In genomic region chr6:31838588-31838987, GRCm38 (mm10) we compare ENCODE assay signal across 9 mouse cellular contexts.
A peak's percentile ranks its signal among the peaks of the same experiment; 100 is the strongest.
DNase-seq lines count a peak whose midpoint lies in the region; ATAC-seq and TF ChIP-seq lines count a peak whose summit lies in the region.
"Had no signal": no experiment of that assay in that cellular context is flagged by ENCODE, and none has a peak within 500 bp of the region (broad histone marks: within the 10 kb centered on the region; RNA-seq: fewer than 3 reads in every experiment).

No protein-coding gene starts in this region.

- H3K4me3 ChIP-seq in liver, adult 2 months (ENCODE audit: insufficient read depth, low read depth, low read length) = no peak overlapping the region
- H3K4me3 ChIP-seq in liver, embryonic 12.5 days = no peak overlapping the region
- no peak overlapping the region for H3K4me3 ChIP-seq in testis, adult 2 months (ENCODE audit: control insufficient read depth, low read depth, low read length)

- TF ChIP-seq CTCF in liver, adult 2 months (IDR thresholded peaks at IDR 0.05; ENCODE audit: low read depth, low read length) = peak; percentile 37; the same call in 1 of the 2 replicates
- TF ChIP-seq CTCF in brain, embryonic 14.5 days (IDR thresholded peaks at IDR 0.05; ENCODE audit: borderline replicate concordance, extremely low read depth, insufficient read depth, insufficient read length) = peak; percentile 47; the same call in 1 of the 2 replicates
- peak; percentile 44; the same call in 1 of the 2 replicates for TF ChIP-seq CTCF in testis, adult 2 months (IDR thresholded peaks at IDR 0.05; ENCODE audit: control insufficient read depth, insufficient read depth, insufficient replicate concordance, low read depth, low read length)

- H3K27ac ChIP-seq in liver, adult 2 months (replicated peaks; ENCODE audit: insufficient read depth, low read depth, low read length) = no peak overlapping the region
- no peak overlapping the region for H3K27ac ChIP-seq in liver, embryonic 12.5 days
- H3K27ac ChIP-seq in testis, adult 2 months (ENCODE audit: control insufficient read depth, insufficient read depth, low read depth, low read length) = no peak overlapping the region
- H3K27ac ChIP-seq: hindbrain, embryonic 14.5 days had no signal

- no peak overlapping the region for H3K4me2 ChIP-seq in liver, embryonic 12.5 days
- H3K4me2 ChIP-seq: hindbrain, embryonic 14.5 days had no signal

- no peaks in the 10 kb centered on the region for H3K4me1 ChIP-seq in liver, adult 2 months (ENCODE audit: control insufficient read depth, insufficient read depth, low read length)
- no peaks in the 10 kb centered on the region for H3K4me1 ChIP-seq in liver, embryonic 12.5 days
- H3K4me1 ChIP-seq in testis, adult 2 months (ENCODE audit: control insufficient read depth, insufficient read depth, low read length) = no peaks in the 10 kb centered on the region

- peak; percentile 49 to 65 for DNase-seq in cerebellum, postnatal 10 days
- DNase-seq in cerebellum, adult 11-12 months = no peak
- DNase-seq in liver, adult 2 months (ENCODE audit: extremely low read depth, low read depth, low spot score) = no peak
- DNase-seq in brain, embryonic 14.5 days (ENCODE audit: low read depth) = no peak
- DNase-seq in neural tube, embryonic 10.5 days (ENCODE audit: extremely low spot score, low spot score) = no peak

- no peak overlapping the region for H3K9ac ChIP-seq in liver, adult 2 months (ENCODE audit: low read depth, low read length)
- no peak overlapping the region for H3K9ac ChIP-seq in liver, embryonic 12.5 days
- H3K9ac ChIP-seq: hindbrain, embryonic 14.5 days had no signal

- H3K79me2 ChIP-seq in liver, adult 2 months (ENCODE audit: control insufficient read depth, insufficient read depth, low read length) = no peaks in the 10 kb centered on the region

- H3K27me3 ChIP-seq in liver, adult 2 months (ENCODE audit: control insufficient read depth, insufficient read depth, low read length) = no peaks in the 10 kb centered on the region
- H3K27me3 ChIP-seq in liver, embryonic 12.5 days (replicated peaks) = no peaks in the 10 kb centered on the region
- no peaks in the 10 kb centered on the region for H3K27me3 ChIP-seq in testis, adult 2 months (ENCODE audit: control insufficient read depth, insufficient read depth, low read length)

- no peaks in the 10 kb centered on the region for H3K36me3 ChIP-seq in liver, adult 2 months (ENCODE audit: control insufficient read depth, insufficient read depth, low read length)
- no peaks in the 10 kb centered on the region for H3K36me3 ChIP-seq in liver, embryonic 12.5 days
- no peaks in the 10 kb centered on the region for H3K36me3 ChIP-seq in testis, adult 2 months (ENCODE audit: control insufficient read depth, insufficient read depth, low read length)

- 59% methylated on average over 1 of the region's 1 CpGs for WGBS in liver, adult 2 months
- WGBS in liver, embryonic 12.5 days (ENCODE audit: insufficient replicate concordance) = 29% methylated on average over 1 of the region's 1 CpGs

- no peak for TF ChIP-seq POLR2A in liver, adult 2 months (IDR thresholded peaks at IDR 0.05; ENCODE audit: extremely low read depth, insufficient read depth, low read length)
- TF ChIP-seq POLR2A in brain, embryonic 14.5 days (IDR thresholded peaks at IDR 0.05; ENCODE audit: borderline replicate concordance, extremely low read depth, insufficient read depth, insufficient read length, poor library complexity, severe bottlenecking) = no peak
- TF ChIP-seq POLR2A in testis, adult 2 months (IDR thresholded peaks at IDR 0.05; ENCODE audit: control insufficient read depth, low read depth, low read length) = no peak

- H3K9me3 ChIP-seq in liver, embryonic 12.5 days (replicated peaks) = no peaks in the 10 kb centered on the region

- ATAC-seq in liver, embryonic 12.5 days = no peak
- ATAC-seq in erythroblast, adult 5-6 weeks (replicated peaks; ENCODE audit: low FRiP score, poor library complexity, severe bottlenecking) = no peak

Comparison
In these comparisons a context has a peak if more than half of its experiments do, and no peak if none do; other contexts are left out.
1. DNase-seq: peak in cerebellum, postnatal 10 days (2 of 2); none in cerebellum, adult 11-12 months (single experiment), liver, adult 2 months (single experiment), brain, embryonic 14.5 days (single experiment) and neural tube, embryonic 10.5 days (single experiment).
2. Peak in every context shown above with its lines, with median percentiles within 50 percentile points of each other: CTCF ChIP-seq.